Mouse (Mus musculus): ENCODE data around the gene Fbxl2.

Fbxl2 gene

GRCm38 (mm10) chr9:113974945-113975344 is 71.0 kb downstream of the Fbxl2 start:
- no peak for DNase-seq (ENCODE audit: low read depth in 2 of 2, low spot score in 2 of 2)

DNA sequence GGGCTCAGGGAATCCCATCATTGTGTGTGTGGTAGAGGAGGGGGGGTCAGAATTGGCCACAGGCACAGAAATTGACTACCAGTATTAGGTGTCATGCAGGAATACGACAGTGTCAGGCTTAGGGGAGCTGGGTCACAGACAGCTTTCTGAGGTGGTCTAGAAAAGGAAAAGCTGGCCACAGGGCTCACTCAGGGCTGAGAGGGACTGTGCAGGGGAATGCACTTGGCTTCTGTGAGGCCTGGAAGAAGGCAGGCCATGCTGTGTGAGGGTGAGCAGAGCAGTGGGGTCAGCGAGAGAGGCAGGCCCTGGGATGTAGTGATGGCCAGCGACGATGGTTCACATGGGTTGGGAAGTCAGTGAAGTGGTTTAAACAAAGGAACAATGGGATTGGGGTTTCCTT is 72.1 kb downstream of the Fbxl2 start:
- DNase-seq (ENCODE audit: low read depth in 2 of 2, low spot score in 2 of 2): no peak

GRCm38 (mm10) chr9:113971615-113972014 is 74.4 kb downstream of the Fbxl2 start:
- DNase-seq (ENCODE audit: low read depth in 2 of 2, low spot score in 2 of 2): no peak

DNA sequence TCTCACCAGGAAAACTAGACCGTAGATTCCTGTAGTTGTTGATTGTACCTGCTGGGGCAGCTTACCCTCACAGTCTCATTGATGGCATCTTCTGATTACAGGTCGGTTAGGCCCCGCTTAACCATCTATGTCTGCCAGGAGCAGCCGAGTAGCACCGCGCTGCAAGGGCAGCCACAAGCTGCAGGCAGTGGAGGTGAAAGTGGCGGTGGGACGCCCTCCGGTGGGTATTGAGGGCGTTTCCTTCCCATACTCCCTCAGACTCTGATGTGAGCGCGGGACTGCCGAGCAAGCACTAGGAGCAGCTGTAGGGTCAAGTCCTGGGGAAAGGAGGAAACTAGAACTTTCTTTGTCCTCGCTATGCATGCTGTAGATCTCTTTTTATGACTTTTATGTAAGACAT is 76.0 kb downstream of the Fbxl2 start:
- DNase-seq (ENCODE audit: low read depth in 2 of 2, low spot score in 2 of 2): no peak

GRCm38 (mm10) chr9:113969399-113969798 is 76.6 kb downstream of the Fbxl2 start:
- DNase-seq (ENCODE audit: low read depth in 2 of 2, low spot score in 2 of 2): no peak

DNA sequence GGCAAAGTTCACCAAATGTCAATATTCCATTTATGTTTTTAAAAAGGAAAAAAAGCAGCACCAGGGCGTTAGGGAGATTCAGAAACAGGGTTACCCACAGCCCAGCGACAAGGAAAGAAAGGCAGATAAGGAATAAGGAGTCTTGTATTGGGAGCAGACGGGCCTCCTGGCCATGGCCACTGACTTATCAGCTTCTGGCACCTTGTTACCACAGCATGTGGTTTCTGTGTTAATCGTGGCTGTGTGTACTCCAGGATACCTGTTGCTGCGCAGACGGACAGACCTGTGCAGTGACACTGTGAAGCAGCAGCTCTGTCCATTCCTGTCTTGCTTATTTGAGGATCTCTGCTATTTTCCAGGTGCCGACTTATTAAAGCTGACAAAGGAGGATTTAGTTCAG is 77.0 kb downstream of the Fbxl2 start:
- DNase-seq (ENCODE audit: low read depth in 2 of 2, low spot score in 2 of 2): no peak

DNA sequence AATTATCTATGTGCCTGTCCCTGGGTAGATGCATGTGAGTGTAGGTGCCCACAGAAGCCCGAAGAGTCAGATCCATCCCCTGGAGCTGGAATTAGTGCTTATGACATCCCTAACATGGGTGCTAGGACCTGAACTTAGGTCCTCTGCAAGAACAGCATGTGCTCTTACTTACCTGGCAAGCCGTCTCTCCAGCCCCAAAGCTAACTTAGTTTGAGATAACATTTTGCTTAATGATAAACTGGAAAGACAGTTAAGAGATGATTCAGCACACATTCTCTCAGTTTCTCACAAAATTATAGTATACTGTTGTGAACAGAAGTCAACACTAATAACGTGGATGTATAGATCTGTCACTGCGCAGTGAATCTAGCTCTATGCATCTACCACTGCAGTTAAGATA is 79.2 kb downstream of the Fbxl2 start:
- no peak for DNase-seq (ENCODE audit: low read depth in 2 of 2, low spot score in 2 of 2)

- no peak for DNase-seq (ENCODE audit: low read depth in 2 of 2, low spot score in 2 of 2)
Measured at GRCm38 (mm10) chr9:113964415-113964814, 81.6 kb downstream of the Fbxl2 start.

DNA sequence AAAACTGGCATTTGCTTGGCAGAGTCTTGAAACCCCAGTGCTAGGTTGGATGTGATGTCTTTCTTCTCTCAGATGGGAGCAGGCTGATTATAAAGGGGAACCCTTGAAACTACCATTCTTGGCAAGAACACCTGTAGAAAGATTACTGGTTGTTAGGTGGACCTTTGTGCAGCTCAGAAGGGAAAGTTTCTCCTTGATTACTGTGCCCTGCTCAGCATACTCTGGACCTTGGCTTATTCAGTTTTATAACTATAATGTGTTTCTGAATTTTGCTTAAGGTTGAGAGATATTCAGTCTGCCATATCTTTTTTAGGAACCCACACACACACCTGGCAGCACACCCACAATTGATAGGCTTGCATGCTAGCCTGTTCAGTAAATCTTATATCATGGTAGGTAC is 82.3 kb downstream of the Fbxl2 start:
- no peak for DNase-seq (ENCODE audit: low read depth in 2 of 2, low spot score in 2 of 2)

GRCm38 (mm10) chr9:113957777-113958176 is 88.2 kb downstream of the Fbxl2 start:
- no peak for DNase-seq (ENCODE audit: low read depth in 2 of 2, low spot score in 2 of 2)

DNA sequence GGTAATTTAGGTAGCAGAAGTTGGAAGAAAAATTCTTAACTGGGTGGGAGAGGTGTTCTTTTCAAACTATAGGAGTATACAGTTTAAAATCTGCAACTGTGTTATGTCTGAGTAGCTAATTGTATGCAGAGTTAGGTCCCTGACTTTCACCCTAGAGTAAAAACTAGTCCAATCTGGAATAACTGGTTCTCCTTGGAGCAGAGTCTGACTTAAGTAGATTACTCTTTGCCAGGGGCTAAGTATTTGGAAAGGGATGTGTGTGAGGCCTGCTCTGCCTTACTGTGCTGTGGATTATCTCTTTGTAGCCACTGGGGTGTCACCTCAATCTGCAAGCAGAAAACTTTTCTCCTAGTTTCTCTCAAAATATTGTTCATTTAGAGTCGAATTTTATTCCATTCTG is 98.8 kb downstream of the Fbxl2 start:
- no peak for DNase-seq (ENCODE audit: low read depth in 2 of 2, low spot score in 2 of 2)

DNA sequence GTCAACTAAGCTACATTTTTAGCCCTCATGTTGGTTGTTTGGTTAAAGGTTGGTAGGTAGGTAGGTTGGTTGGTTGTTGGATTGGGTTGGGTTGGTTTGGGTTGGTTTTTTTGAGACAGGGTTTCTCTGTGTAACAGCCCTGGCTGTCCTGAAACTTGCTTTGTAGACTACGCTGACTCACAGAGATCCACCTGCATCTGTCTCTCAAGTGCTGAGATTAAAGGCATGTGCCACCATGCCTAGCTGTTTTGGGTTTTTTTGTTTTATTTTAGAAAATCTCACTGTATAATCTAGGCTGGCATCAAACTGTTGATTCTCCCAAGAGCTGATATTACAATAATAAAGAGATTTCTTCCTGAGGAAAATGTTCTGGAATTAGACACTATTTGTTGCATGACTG is 102.6 kb downstream of the Fbxl2 start:
- DNase-seq (ENCODE audit: low read depth in 2 of 2, low spot score in 2 of 2): no peak

DNA sequence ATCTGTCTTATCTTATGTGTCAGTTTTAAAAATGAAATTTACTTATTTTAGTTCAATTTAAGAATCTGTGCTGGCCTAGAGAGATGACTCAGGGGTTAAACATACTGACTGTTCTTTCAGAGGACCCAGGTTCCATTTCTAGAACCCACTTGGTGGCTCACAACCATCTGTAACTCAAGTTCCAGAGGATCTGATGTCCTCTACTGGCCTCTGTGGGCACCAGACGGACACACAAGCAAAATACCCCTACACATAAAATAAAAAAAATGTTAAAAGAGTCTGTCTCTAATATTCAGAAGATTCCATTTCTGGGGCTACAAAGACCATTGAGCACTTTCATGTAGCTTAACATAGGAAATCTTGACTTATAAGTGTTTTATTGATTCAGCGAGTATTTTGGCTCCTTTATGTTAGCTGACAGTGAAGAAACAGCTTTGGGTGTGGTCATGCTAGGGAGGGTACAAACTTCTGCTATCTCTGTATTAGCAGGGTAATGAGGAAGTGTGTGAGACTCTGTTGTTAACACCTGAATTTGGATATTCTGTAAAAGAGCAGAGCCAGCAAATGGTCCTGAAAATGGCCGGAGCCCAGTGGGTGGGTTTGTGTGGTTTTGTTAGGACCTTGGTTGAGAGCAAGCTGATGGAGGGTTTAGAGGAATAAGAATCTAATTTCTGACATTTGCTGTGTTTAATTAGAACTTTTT is 104.7 kb downstream of the Fbxl2 start:
- DNase-seq (ENCODE audit: low read depth in 2 of 2, low spot score in 2 of 2): no peak

- no peak for DNase-seq (ENCODE audit: low read depth in 2 of 2, low spot score in 2 of 2)
Measured at GRCm38 (mm10) chr9:113939063-113939850, 106.7 kb downstream of the Fbxl2 start.

GRCm38 (mm10) chr9:113935638-113936037 is 110.4 kb downstream of the Fbxl2 start:
- DNase-seq (ENCODE audit: low read depth in 2 of 2, low spot score in 2 of 2): no peak

- no peak for DNase-seq (ENCODE audit: low read depth in 2 of 2, low spot score in 2 of 2)
Measured at GRCm38 (mm10) chr9:113932501-113932900, 113.5 kb downstream of the Fbxl2 start.

- DNase-seq (ENCODE audit: low read depth in 2 of 2, low spot score in 2 of 2): peak; percentile 2 to 14
Measured at GRCm38 (mm10) chr9:113932100-113932470, 113.9 kb downstream of the Fbxl2 start.

- peak; percentile 9 to 20 for DNase-seq (ENCODE audit: low read depth in 2 of 2, low spot score in 2 of 2)
Measured at GRCm38 (mm10) chr9:113931375-113932099, 114.5 kb downstream of the Fbxl2 start.

- DNase-seq (ENCODE audit: low read depth in 2 of 2, low spot score in 2 of 2): peak; percentile 90 to 91
Measured at GRCm38 (mm10) chr9:113930534-113931374, 115.2 kb downstream of the Fbxl2 start, which contains the start of gene Ubp1. Ubp1 (plus strand) TSS chr9:113930934.

DNA sequence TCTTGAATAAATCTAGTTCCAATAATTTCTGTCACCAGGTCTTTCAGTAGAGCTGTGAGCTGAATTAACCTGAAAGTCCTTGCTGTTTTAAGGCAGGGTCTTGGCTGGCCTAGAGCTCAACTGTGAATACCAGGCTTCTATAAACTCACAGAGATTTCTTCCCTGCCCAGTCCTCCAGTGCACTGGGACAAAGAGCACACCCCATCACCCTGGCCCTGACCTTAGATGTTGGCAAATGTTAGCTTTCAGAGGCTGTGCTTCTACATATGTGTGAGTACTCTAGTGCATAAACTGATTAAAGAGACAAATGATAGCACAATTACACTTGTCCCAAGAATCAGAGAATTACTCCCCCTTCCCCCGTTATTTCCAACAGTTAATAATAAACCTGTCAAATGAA is 116.3 kb downstream of the Fbxl2 start:
- DNase-seq (ENCODE audit: low read depth in 2 of 2, low spot score in 2 of 2): no peak

GRCm38 (mm10) chr9:113928591-113928990 is 117.4 kb downstream of the Fbxl2 start:
- DNase-seq (ENCODE audit: low read depth in 2 of 2, low spot score in 2 of 2): no peak
